Mouse (Mus musculus): ENCODE data around the gene Chd8.
A peak's percentile ranks its signal among the peaks of the same experiment; 100 is the strongest.

DNA sequence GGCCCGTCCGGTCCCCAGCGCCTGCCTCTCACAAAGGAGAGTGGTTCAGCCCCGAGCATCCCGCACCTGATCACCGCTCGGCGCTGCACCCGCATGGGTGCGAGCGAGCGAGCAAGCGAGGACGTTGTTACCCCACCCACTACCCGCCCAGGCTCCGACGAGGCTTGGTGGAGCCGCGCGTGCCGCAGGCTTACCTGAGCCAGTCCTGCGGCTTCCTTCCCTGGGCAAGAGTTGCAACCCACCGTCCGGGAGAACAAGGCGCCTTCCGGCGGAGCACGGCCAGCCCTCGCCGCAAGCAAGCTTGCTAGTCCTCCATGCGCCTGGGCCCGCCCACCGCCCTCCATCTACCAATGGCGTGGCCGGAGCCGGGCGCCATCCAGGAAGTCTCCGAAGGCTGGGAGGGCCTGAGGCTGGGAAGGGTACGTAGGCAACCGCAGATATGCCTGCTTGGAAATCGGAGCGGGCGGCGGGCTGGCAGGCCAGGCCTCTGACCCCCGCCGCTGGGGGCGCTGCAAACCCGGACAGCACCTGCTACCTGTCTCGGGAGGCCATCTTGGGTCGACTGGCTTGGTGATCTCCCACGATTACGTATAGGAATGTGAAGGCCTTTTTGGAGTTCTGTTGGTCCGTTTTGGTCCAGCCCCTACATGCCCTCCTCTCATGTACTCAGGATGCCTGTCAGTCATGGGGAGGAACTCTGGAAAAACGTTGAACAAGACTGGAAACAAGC lies at the start of gene Chd8:
- TF ChIP-seq CTCF (IDR thresholded peaks at IDR 0.05; ENCODE audit: insufficient read depth, low read depth, low read length) (peak; percentile 75), POLR2A (IDR thresholded peaks at IDR 0.05; ENCODE audit: insufficient read depth, low read depth, low read length) (peak; percentile 75; the same call in 1 of the 2 replicates)

All from olfactory bulb, adult 2 months (tissue).